Mouse (Mus musculus) macrophage (primary cell): Measurements from ENCODE around the gene 9530002B09Rik. TPM values are rescaled to one million over a fixed set of nuclear protein-coding genes. Genes with fewer than 3 reads are reported as not detected.

Experiments
- H3K27ac ChIP-seq: fragments of 350-480 bp; formaldehyde crosslinking; 2 replicates; pipeline ENCODE4 v1.9.0; 2021
- H3K36me3 ChIP-seq: fragments of 350-480 bp; formaldehyde crosslinking; 2 replicates; pipeline ENCODE4 v1.9.0; 2021; ENCODE audit errors: inconsistent target
- H3K4me3 ChIP-seq: fragments of 350-480 bp; formaldehyde crosslinking; 2 replicates; pipeline ENCODE4 v1.9.0; 2021; ENCODE audit errors: inconsistent target
- H3K79me2 ChIP-seq: fragments of 350-480 bp; formaldehyde crosslinking; 2 replicates; pipeline ENCODE4 v1.9.0; 2021; ENCODE audit errors: inconsistent target
- polyA plus RNA-seq: library from polyadenylated mRNA; stranded (reverse); fragments of 250-400 nt; gene quantifications from 3 replicates; pipeline ENCODE4 v1.2.4, GENCODE M21; 2018; ENCODE audit warnings: inconsistent platforms
- total RNA-seq, 78 experiments: library from RNA; depleted of rRNA; stranded (reverse); fragments of 250-400 nt; gene quantifications; 1 replicate in 9 of 78; 2 replicates in 24 of 78; 3 replicates in 43 of 78; 4 replicates in 2 of 78; pipeline ENCODE4 v1.2.4; 2018; ENCODE audit warnings: inconsistent platforms in 56 of 78

9530002B09Rik gene
- total RNA-seq (2018; cell fraction: chromatin; rRNA removed), result not detected
- not detected for total RNA-seq (2018; cell fraction: cytosol; rRNA removed)
- total RNA-seq (2018; cell fraction: nucleus; rRNA removed), result not detected
- not detected in 3 replicates for polyA plus RNA-seq

DNA sequence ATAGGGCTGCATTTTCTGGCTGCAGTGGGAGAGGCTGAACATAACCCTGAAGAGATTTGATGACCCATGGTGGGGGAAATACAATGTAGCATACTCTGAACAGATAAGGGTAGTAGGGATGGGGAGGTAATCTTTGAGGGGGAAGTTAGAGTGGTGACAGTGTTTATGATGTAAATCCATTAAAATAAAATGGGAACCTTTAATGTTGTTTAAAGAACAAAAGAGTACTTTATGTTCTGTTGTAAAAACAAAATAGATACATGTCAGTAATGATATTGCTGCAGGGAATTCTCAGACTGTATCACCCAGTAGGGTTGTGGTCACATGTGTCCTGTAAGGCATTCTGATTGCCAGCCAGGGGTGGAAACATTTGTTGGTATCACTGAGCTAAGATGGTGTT is at the start of gene 9530002B09Rik:
Gene 9530002B09Rik, plus strand, starts transcription at position 301 of the 400 bp plus-strand sequence.
- no peak within 1 kb of the TSS for H3K4me3 ChIP-seq
- no peak within 1 kb of the TSS for H3K27ac ChIP-seq
- H3K79me2 ChIP-seq, result no peaks in the 10 kb centered on the region
- no peaks in the 10 kb centered on the region for H3K36me3 ChIP-seq

Other genes with a start within 250 kb of the 9530002B09Rik start
- 97.1 to 164 TPM (median 112 TPM) in 3 replicates for gene Ppt1, start 147.0 kb downstream of the 9530002B09Rik start, polyA plus RNA-seq
- gene Cap1, start 196.8 kb downstream of the 9530002B09Rik start, polyA plus RNA-seq, result 402 to 842 TPM (median 678 TPM) in 3 replicates